Mouse (Mus musculus): ENCODE results near the gene Gc. TPM values are rescaled to one million over a fixed set of nuclear protein-coding genes. Genes with fewer than 3 reads are reported as not detected.

Gene Gc
- total RNA-seq, 4 experiments from 2014 or later = not detected

Other genes starting within 250 kb of the Gc start
- gene Npffr2, start 69.5 kb upstream of the Gc start, total RNA-seq (2022) = 1 to 10 TPM in 1 of 4 experiments, under 1 TPM in 3; 0.30 to 1.1 (median 0.59) TPM